Mouse (Mus musculus): ENCODE measurements around the gene Elfn1. TPM values are rescaled to one million over a fixed set of nuclear protein-coding genes. Genes with fewer than 3 reads are reported as not detected.
A peak's percentile ranks its signal among the peaks of the same experiment; 100 is the strongest.
"Not testable (repeated sequence)": the region's sequence is repeated elsewhere in the genome, so short reads cannot be mapped to it uniquely, and the experiment has no call there.

The Elfn1 gene
- polyA plus RNA-seq, 1 experiment from 2014 or later, result 0.24 TPM

GRCm38 (mm10) chr5:139981976-139982375 is 74.2 kb downstream of the Elfn1 start:
- 97% methylated on average over 1 of the region's 1 CpGs for WGBS
- Histone ChIP-seq H3K4me3 (ENCODE audit: low read length) (no peak overlapping the region), H3K27me3 (ENCODE audit: insufficient read depth, low read length) (no peaks in the 10 kb centered on the region), H3K4me2 (replicated peaks; ENCODE audit: low read depth, low read length) (no peak overlapping the region), H3K27ac (ENCODE audit: low read length) (no peak overlapping the region), H3K9me3 (ENCODE audit: low read length) (no peaks in the 10 kb centered on the region), H3K36me3 (ENCODE audit: insufficient read depth, low read length) (no peaks in the 10 kb centered on the region), H3K4me1 (ENCODE audit: insufficient read depth, low read length) (no peaks in the 10 kb centered on the region), H3K9ac (replicated peaks; ENCODE audit: low read length) (no peak overlapping the region)
- ATAC-seq (ENCODE audit: low FRiP score, low TSS enrichment), result no peak

GRCm38 (mm10) chr5:139985073-139985746 is 77.5 kb downstream of the Elfn1 start:
- ATAC-seq (ENCODE audit: low FRiP score, low TSS enrichment), result no peak
- H3K9ac ChIP-seq (replicated peaks; ENCODE audit: low read length), result no peak overlapping the region
- no peaks in the 10 kb centered on the region for H3K4me1 ChIP-seq (ENCODE audit: insufficient read depth, low read length)
- no peak overlapping the region for H3K4me2 ChIP-seq (replicated peaks; ENCODE audit: low read depth, low read length)
- H3K27me3 ChIP-seq (ENCODE audit: insufficient read depth, low read length), result no peaks in the 10 kb centered on the region
- H3K36me3 ChIP-seq (ENCODE audit: insufficient read depth, low read length), result no peaks in the 10 kb centered on the region
- no peak overlapping the region for H3K27ac ChIP-seq (ENCODE audit: low read length)
- no peak overlapping the region for H3K4me3 ChIP-seq (ENCODE audit: low read length)
- H3K9me3 ChIP-seq (ENCODE audit: low read length), result peaks cover 4% of the 10 kb centered on the region; the same call in 1 of the 2 replicates
- WGBS, result 39% methylated on average over 18 of the region's 18 CpGs

- Histone ChIP-seq H3K4me3 (ENCODE audit: low read length) (no peak overlapping the region), H3K4me1 (ENCODE audit: insufficient read depth, low read length) (no peaks in the 10 kb centered on the region), H3K27ac (ENCODE audit: low read length) (no peak overlapping the region), H3K9me3 (ENCODE audit: low read length) (peaks cover 12% of the 10 kb centered on the region; the same call in 1 of the 2 replicates), H3K4me2 (replicated peaks; ENCODE audit: low read depth, low read length) (no peak overlapping the region), H3K36me3 (ENCODE audit: insufficient read depth, low read length) (no peaks in the 10 kb centered on the region), H3K27me3 (ENCODE audit: insufficient read depth, low read length) (no peaks in the 10 kb centered on the region), H3K9ac (replicated peaks; ENCODE audit: low read length) (no peak overlapping the region)
- no peak for ATAC-seq (ENCODE audit: low FRiP score, low TSS enrichment)
- 91% methylated on average over 3 of the region's 3 CpGs for WGBS
Observed at GRCm38 (mm10) chr5:139991531-139991930, 83.8 kb downstream of the Elfn1 start.

- not testable (repeated sequence) for H3K4me2 ChIP-seq (replicated peaks; ENCODE audit: low read depth, low read length); H3K36me3 ChIP-seq (ENCODE audit: insufficient read depth, low read length); H3K27me3 ChIP-seq (ENCODE audit: insufficient read depth, low read length); H3K9me3 ChIP-seq (ENCODE audit: low read length); H3K4me3 ChIP-seq (ENCODE audit: low read length); H3K27ac ChIP-seq (ENCODE audit: low read length); H3K4me1 ChIP-seq (ENCODE audit: insufficient read depth, low read length); H3K9ac ChIP-seq (replicated peaks; ENCODE audit: low read length)
- peak; percentile 51; the same call in 1 of the 2 replicates for ATAC-seq (ENCODE audit: low FRiP score, low TSS enrichment)
- WGBS, result 58% methylated on average over 11 of the region's 12 CpGs
Observed at GRCm38 (mm10) chr5:139998321-139998720, 90.6 kb downstream of the Elfn1 start.

- Histone ChIP-seq H3K4me3 (ENCODE audit: low read length) (no peak overlapping the region), H3K9me3 (ENCODE audit: low read length) (no peaks in the 10 kb centered on the region), H3K27ac (ENCODE audit: low read length) (no peak overlapping the region), H3K4me1 (ENCODE audit: insufficient read depth, low read length) (no peaks in the 10 kb centered on the region), H3K9ac (replicated peaks; ENCODE audit: low read length) (no peak overlapping the region), H3K27me3 (ENCODE audit: insufficient read depth, low read length) (no peaks in the 10 kb centered on the region), H3K36me3 (ENCODE audit: insufficient read depth, low read length) (no peaks in the 10 kb centered on the region), H3K4me2 (replicated peaks; ENCODE audit: low read depth, low read length) (no peak overlapping the region)
- ATAC-seq (ENCODE audit: low FRiP score, low TSS enrichment), result no peak
- WGBS, result 54% methylated on average over 4 of the region's 6 CpGs
Observed at GRCm38 (mm10) chr5:139998916-139999315, 91.2 kb downstream of the Elfn1 start.

GRCm38 (mm10) chr5:140002541-140002940 is 94.8 kb downstream of the Elfn1 start:
- no peak overlapping the region for H3K4me2 ChIP-seq (replicated peaks; ENCODE audit: low read depth, low read length)
- ATAC-seq (ENCODE audit: low FRiP score, low TSS enrichment), result no peak
- H3K27ac ChIP-seq (ENCODE audit: low read length), result no peak overlapping the region
- H3K9me3 ChIP-seq (ENCODE audit: low read length), result no peaks in the 10 kb centered on the region
- H3K9ac ChIP-seq (replicated peaks; ENCODE audit: low read length), result no peak overlapping the region
- H3K36me3 ChIP-seq (ENCODE audit: insufficient read depth, low read length), result no peaks in the 10 kb centered on the region
- no peaks in the 10 kb centered on the region for H3K27me3 ChIP-seq (ENCODE audit: insufficient read depth, low read length)
- H3K4me3 ChIP-seq (ENCODE audit: low read length), result no peak overlapping the region
- 58% methylated on average over 3 of the region's 3 CpGs for WGBS
- H3K4me1 ChIP-seq (ENCODE audit: insufficient read depth, low read length), result no peaks in the 10 kb centered on the region

- no peaks in the 10 kb centered on the region for H3K9me3 ChIP-seq (ENCODE audit: low read length)
- no peaks in the 10 kb centered on the region for H3K4me1 ChIP-seq (ENCODE audit: insufficient read depth, low read length)
- no peaks in the 10 kb centered on the region for H3K27me3 ChIP-seq (ENCODE audit: insufficient read depth, low read length)
- no peak for ATAC-seq (ENCODE audit: low FRiP score, low TSS enrichment)
- H3K4me2 ChIP-seq (replicated peaks; ENCODE audit: low read depth, low read length), result no peak overlapping the region
- WGBS, result 54% methylated on average over 8 of the region's 8 CpGs
- H3K4me3 ChIP-seq (ENCODE audit: low read length), result no peak overlapping the region
- H3K27ac ChIP-seq (ENCODE audit: low read length), result no peak overlapping the region
- H3K9ac ChIP-seq (replicated peaks; ENCODE audit: low read length), result no peak overlapping the region
- no peaks in the 10 kb centered on the region for H3K36me3 ChIP-seq (ENCODE audit: insufficient read depth, low read length)
Observed at GRCm38 (mm10) chr5:140006861-140007260, 99.1 kb downstream of the Elfn1 start.

GRCm38 (mm10) chr5:140007656-140008522 is 100.1 kb downstream of the Elfn1 start:
- no peak overlapping the region for H3K9ac ChIP-seq (replicated peaks; ENCODE audit: low read length)
- no peak overlapping the region for H3K4me2 ChIP-seq (replicated peaks; ENCODE audit: low read depth, low read length)
- no peaks in the 10 kb centered on the region for H3K36me3 ChIP-seq (ENCODE audit: insufficient read depth, low read length)
- H3K4me3 ChIP-seq (ENCODE audit: low read length), result no peak overlapping the region
- no peaks in the 10 kb centered on the region for H3K9me3 ChIP-seq (ENCODE audit: low read length)
- H3K4me1 ChIP-seq (ENCODE audit: insufficient read depth, low read length), result no peaks in the 10 kb centered on the region
- H3K27ac ChIP-seq (ENCODE audit: low read length), result no peak overlapping the region
- 41% methylated on average over 9 of the region's 9 CpGs for WGBS
- no peak for ATAC-seq (ENCODE audit: low FRiP score, low TSS enrichment)
- H3K27me3 ChIP-seq (ENCODE audit: insufficient read depth, low read length), result no peaks in the 10 kb centered on the region

GRCm38 (mm10) chr5:140008523-140008806 is 100.7 kb downstream of the Elfn1 start:
- Histone ChIP-seq H3K4me1 (ENCODE audit: insufficient read depth, low read length) (no peaks in the 10 kb centered on the region), H3K9ac (replicated peaks; ENCODE audit: low read length) (no peak overlapping the region), H3K9me3 (ENCODE audit: low read length) (no peaks in the 10 kb centered on the region), H3K36me3 (ENCODE audit: insufficient read depth, low read length) (no peaks in the 10 kb centered on the region), H3K27me3 (ENCODE audit: insufficient read depth, low read length) (no peaks in the 10 kb centered on the region), H3K4me2 (replicated peaks; ENCODE audit: low read depth, low read length) (no peak overlapping the region), H3K27ac (ENCODE audit: low read length) (no peak overlapping the region), H3K4me3 (ENCODE audit: low read length) (no peak overlapping the region)
- ATAC-seq (ENCODE audit: low FRiP score, low TSS enrichment), result no peak
- WGBS, result 82% methylated on average over 5 of the region's 5 CpGs

- no peak for ATAC-seq (ENCODE audit: low FRiP score, low TSS enrichment)
- 83% methylated on average over 7 of the region's 7 CpGs for WGBS
- Histone ChIP-seq H3K27me3 (ENCODE audit: insufficient read depth, low read length) (no peaks in the 10 kb centered on the region), H3K27ac (ENCODE audit: low read length) (no peak overlapping the region), H3K9me3 (ENCODE audit: low read length) (no peaks in the 10 kb centered on the region), H3K4me3 (ENCODE audit: low read length) (no peak overlapping the region), H3K4me1 (ENCODE audit: insufficient read depth, low read length) (no peaks in the 10 kb centered on the region), H3K4me2 (replicated peaks; ENCODE audit: low read depth, low read length) (no peak overlapping the region), H3K9ac (replicated peaks; ENCODE audit: low read length) (no peak overlapping the region), H3K36me3 (ENCODE audit: insufficient read depth, low read length) (no peaks in the 10 kb centered on the region)
Observed at GRCm38 (mm10) chr5:140009083-140009655, 101.4 kb downstream of the Elfn1 start.
